Mouse (Mus musculus) liver, adult (tissue): ENCODE measurements around the gene Elovl5.

Experiments
- GATA4 ChIP-seq: IDR thresholded peaks from 2 replicates; pipeline ENCODE4 v1.6.1; 2014; ENCODE audit warnings: mild to moderate bottlenecking, low read length; ENCODE audit not compliant: insufficient replicate concordance

Elovl5 gene

DNA sequence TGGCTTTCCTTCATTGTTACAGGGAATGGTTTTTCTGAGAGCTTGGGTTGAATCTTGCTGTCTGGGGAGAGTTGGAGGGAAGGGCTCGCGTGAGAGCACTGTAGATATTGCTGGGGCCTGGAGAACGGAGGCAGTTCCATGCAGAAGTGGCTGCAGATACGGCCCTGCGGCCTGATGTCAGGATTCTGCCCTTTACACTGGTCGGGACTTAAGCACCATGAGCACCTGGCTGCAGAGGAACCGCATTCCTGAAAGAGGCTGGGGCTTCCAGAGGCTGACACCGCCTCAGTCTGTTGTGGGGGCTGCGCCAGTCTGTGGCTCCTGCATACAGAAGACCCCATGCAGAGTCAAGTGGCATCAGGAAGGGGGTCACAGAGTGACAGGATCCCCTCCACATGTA is 24.7 kb downstream of the Elovl5 start:
- no peak for TF ChIP-seq GATA4

DNA sequence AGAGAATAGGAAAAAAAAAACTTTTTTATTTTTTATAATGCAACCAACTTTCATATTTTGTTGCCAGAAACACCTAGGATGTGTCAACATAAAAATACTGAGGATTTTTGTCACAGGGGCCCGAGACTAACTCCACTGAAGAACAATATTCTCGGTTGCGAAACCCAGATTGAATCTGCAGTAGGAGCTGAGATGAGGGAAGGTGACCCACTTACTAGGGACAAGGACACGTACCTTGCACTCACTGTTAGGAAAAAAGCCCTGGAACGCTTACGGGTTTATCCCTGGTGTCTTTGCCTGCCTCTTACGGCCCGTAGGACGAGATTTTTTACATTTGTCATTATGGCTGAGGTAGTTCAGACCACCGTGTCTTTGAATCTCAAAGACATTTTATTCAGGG is 25.2 kb downstream of the Elovl5 start:
- no peak for TF ChIP-seq GATA4

DNA sequence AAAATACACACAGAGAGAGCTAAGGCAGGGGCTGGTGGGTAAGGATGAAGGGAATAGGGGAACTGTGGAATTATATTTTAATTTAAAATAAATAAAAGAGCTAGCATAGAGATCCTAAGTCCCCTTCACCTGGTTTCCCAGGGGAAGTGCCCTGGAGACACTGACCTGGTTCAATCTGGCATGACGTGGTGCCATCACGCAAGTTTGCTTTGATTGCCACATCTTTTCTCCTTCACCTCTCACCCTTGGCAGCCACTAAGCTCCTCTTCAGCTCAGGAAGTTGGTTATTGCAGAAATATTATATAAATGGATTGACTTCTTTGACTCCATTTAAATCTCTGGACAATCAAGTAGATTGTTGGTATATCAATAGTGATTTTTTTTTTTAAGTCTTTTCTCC is 26.2 kb downstream of the Elovl5 start:
- TF ChIP-seq GATA4 = no peak

DNA sequence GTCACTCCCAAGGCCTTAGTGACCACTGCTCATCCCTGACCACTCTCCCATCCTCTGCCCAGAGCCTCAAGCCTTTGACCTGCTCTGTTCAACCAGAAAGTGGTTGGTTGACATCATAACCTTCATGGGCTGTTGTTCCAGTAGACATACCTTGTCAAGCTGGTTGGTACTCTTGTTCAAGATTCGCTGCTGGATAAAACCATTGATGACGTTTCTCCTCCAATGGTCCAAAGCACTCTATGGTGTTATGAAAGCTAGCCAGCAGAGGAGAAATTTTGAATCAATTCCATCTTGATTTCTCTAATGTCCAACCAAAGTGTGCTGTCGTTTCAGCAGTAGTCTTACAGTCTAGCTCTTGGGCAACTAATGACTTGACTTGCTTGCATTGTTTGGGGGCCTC is 27.0 kb downstream of the Elovl5 start:
- TF ChIP-seq GATA4 = no peak

DNA sequence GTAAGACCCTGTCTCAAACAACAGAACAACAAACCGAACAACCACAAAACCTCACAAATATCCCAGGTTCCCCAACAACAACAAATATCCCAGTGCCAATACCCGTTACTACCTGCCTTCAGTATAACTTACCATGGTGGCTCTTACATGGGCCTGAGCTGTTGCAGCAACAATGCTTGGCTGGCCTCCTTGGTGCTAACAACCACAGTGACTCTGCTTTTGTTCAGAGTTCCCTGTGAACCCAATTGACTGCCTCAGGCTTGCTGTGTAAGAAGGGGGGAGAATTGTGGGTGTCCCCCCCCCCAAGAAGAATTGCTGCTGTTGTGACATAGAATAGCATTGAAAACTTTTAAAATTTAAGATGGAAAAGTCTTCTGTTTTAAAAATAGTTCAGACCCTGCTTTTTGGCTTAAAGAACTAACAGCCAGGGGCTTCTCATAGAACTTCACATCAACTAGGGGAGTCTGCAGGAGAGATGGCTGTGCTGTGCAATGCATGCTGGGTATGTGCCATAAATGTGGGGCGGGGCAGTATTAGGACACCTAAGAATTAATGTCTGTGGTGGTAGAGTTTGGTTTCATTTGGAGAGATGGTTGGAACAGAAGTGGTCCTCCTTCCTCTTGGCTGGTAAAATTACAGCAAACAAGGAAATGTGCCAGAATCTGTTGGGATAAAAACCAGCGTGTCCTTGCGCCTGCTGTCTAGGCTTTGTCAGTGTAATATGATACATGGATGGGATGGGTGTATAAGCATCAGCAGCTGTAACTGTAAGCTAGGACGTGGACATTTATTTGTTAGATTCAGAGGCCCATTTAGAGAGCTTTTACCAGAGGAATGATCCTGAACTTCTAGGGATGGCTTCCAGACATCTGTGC is 28.9 kb downstream of the Elovl5 start:
- no peak for TF ChIP-seq GATA4

DNA sequence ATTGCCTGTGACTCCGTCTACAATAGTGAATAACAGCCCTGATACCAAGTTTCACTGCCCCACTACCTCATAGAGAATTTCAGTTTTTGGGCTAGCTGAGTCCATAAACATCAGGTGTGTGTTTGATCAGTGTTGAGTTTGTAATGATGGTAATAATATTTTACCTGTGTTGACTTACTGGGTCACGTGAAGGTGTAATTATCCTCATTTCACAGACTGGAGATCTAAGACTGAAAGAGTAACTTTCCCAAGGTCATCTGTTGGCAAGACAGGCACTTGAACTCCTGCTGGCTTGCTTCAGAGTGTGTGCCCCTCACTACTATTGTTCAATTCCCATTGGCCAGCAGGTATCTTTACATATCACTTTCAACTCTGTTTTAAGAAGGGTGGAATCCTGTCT is 31.1 kb downstream of the Elovl5 start:
- TF ChIP-seq GATA4 = no peak

DNA sequence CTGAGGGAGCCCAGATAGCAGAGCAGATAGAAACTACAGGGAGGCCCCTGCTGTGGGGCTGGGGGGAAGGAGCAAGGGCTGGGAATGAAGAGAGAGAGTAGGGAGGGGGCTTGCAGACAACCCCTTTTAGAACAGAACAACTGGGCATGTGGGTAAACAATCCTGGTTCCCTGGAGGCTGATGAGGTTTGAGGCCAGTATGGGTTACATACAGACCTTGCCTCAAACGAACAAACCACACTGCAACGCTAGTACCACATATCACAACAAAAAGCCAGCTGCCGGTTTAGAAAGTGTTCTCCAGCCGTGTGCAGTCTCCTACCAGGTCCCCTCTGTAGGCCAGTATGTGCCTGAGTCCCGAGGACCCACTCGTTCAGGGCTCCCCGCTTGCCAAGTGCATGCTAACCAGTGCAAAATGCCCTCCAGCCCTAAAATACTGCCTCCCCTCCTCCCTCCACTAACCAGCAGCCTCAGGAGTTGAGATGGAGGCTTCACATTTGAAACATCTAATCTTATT is 32.6 kb downstream of the Elovl5 start:
- TF ChIP-seq GATA4 = no peak

DNA sequence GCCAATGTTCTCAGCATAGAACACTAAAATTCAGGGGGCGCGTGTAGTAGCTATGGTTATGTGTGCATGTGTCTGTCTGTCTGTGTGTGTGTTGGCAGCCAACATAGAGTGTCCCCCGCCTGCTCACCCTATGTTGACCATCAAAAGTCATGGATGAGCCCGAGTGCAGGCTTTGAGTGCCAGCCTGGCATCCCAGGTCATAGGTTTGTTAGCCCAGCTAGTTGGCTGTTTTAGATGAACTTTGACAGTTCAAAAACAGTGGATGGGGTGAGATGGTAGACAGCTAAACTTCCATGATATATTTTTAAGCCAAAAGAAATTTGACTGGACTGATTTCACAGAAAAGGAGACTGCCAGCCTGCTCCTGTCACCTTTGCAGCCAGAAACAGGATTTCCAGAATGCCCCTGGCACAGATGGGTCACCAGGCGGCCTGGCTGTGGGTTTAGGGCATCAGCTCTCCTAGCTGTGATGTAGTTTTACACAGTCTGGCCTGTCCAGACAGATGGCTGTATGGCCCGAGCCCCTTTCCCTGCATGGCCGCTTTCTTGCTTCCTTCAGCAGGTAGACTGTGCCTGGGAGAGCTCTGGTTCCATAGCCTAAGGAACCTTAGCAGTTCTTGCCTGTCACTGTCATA is 33.8 kb downstream of the Elovl5 start:
- TF ChIP-seq GATA4 = no peak

DNA sequence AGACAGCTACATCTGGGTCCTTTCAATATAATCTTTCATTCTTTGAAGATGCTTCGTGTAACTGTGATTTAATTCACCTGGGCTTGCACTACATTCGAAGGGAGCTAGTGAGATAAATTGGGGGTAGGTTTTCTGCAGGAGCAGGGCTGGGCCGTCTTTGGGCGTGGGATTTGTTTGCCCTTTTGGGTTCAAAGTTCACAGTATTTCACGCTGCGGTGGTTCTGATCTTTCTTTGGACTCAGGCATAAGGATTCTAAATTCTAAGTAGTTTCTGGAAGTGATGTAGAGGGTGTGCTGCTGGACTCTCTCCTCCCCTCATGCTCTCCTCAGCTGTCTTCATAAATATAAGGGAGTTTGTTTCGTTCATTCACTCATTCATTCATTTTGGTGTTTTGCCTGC is 34.8 kb downstream of the Elovl5 start:
- TF ChIP-seq GATA4 = no peak

DNA sequence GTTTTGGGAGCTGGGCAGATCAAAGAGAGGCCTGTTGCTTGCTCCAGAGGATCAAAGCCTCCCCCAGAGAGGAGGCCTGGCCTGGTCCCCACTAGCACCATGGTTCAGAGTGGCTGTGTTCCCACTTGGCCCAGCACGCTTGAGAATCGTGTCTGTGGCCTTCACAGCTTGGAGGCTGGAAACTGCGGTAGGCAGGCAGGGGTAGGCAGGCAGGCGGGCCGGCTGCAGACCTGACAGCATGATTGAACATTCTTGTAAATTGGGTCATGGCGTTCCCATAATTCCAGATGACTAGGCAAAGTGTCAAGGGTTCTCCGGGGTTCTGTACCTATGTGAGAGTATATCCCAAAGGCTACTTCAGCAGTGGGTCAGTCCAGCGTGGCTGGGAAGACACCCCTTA is 35.9 kb downstream of the Elovl5 start:
- TF ChIP-seq GATA4 = no peak

DNA sequence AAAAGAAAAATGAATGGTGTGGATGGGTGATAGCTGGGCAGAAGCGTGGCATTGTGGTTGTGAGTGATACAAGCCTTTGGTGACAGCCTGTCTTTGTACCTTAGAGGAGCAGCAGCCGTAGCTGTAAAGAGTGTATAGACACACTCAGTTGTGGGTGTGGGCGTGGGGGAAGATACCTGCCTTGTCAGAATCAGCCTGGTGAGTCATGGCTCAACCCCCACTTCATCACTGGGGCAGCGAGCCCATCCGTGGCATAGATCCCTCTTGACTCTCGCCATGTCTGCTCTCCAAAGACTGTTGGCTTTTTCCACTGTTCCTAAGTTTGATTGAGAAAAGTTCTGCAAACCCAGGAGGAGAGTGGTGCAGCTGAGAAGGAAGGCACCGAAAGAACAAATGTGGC is 37.3 kb downstream of the Elovl5 start:
- no peak for TF ChIP-seq GATA4

DNA sequence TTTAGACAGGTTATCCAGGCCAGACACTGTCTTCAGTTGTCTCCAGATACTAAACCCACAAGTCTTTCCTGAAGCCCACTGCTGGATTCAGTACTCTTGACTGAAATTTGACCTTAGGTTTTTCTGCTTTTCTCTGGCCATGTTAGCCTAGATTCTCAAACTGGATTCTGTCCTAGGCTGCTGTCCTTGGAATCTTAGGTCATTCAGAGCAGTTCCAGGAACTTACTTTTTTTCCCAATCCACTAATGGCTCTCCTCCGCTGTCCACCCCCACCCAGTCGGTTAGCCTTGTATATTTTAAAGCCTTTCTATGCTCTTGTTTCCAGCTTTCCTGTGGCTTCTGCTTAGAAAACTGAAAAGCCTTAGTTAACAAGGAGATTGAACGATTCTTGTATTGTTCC is 37.8 kb downstream of the Elovl5 start:
- no peak for TF ChIP-seq GATA4

DNA sequence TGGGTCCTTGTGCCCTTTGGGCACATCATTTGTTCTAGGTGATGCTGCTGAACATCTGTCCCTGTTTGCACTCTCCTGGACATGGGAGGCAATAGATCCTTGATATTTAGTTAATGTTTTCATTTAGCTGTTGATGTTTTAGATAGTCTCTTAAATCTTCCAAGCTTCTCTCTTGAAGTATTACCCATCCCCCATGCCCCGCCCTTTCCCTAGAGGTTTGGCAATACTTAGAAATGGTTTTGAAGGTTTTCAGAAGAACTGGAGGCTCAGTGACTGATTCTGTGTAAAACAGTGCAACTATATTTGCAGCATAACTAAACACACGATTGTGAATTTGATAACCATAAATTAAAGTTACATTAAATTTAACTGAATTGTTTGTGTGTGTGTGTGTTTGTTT is 38.3 kb downstream of the Elovl5 start:
- no peak for TF ChIP-seq GATA4

DNA sequence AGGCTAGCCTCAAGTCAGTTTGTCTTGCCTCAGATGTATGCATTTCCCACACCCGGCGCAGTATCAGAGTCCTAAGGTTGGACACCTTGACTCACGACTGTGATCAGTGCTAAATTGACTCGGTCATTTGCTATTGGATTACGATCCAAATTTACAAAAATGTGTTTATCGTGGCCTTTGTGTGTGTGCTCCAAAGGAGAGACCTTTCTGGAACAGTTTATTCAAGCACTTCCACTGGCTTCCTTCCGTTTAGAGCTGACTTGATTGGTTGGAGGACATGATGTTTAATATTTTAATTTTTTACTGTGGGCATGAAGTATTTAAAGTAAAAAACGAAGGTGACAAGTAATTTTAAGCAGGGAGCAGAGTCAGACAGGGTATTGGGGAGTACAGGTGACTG is 38.8 kb downstream of the Elovl5 start:
- no peak for TF ChIP-seq GATA4

DNA sequence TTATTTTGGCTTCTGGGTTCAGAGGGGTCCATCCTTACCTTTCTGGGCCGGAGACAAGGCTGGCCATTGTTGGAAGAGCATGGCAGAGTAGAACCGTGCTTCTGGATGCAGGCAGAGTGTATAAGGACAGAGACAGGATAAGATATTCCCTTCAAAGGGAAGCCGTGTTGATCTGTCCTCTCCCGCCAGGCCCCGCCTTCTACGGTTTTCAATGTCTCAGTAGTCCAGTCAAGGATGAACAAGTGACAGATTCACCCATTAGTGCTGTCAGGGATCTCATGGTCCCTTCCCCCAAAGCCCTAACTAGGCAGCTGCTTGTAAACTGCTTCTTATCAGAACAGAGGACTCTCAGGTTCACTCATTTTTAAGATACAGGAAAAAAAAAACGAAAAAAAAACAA is 41.2 kb downstream of the Elovl5 start:
- no peak for TF ChIP-seq GATA4

DNA sequence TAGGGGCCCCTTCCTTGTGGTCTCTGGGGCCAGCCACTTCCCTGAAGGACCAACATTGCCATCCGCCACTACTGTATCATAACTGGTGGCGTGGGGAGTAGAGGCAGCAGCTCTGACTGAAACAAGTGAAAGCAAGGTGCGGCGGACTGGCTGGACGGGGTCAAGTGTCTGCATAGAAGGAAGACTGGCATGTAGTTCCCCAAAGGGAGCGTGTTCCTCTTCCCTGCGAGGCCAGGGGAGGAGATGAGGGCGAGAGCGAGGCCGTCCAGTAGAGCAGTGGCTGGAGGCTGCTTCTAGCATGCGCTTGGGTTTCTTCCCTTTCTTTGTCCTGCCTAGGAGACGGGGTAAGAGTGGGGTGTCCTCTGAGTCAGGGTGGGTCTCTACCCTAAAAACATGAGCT is 42.6 kb downstream of the Elovl5 start:
- no peak for TF ChIP-seq GATA4

DNA sequence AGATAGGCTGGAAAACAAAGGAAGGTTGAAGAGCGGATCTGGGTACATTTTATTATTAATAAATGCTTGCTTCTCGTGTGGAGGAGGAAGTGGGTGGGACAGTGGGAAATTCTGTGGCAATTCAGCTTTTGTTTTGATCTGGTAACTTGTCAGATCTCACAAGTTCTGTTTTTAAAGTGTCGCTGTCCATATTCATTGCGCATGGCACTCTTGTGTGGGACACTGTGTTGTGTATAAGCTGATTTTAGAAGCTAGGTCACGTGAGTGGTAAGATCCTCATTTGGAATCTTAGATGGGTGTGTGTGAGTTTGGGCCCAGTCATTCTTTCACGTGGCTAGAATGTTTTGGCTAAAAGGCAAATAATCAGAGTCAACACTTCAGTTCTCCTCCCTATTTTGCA is 44.2 kb downstream of the Elovl5 start:
- TF ChIP-seq GATA4 = no peak

DNA sequence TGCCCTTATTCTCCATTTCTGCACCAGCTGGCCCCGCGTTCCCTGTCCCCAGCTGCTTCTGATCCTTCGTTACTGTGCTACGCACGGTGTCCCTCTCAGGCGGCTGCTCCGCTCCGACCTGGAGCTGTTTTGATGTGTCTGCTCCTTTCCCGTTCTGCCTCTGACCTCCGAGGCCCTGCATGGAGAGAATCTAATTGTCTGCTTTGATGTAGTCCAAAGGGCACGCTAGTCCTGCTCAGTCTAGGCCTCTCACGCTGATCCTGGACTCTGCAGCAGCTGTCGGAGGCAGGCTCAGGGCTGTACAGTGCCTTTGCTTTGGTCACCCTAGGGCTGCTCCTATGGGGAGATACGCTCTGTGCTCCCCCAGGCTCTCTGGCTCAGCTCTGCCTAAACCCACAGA is 46.9 kb downstream of the Elovl5 start:
- no peak for TF ChIP-seq GATA4
